Mouse (Mus musculus) kidney, postnatal 10 days (tissue): ENCODE data around the gene Cd9.
A peak's percentile ranks its signal among the peaks of the same experiment; 100 is the strongest.

Experiments used
- DNase-seq: peaks from one replicate; pipeline ENCODE4 v3.0.0; 2021; ENCODE audit warnings: mixed read lengths

The Cd9 gene

DNA sequence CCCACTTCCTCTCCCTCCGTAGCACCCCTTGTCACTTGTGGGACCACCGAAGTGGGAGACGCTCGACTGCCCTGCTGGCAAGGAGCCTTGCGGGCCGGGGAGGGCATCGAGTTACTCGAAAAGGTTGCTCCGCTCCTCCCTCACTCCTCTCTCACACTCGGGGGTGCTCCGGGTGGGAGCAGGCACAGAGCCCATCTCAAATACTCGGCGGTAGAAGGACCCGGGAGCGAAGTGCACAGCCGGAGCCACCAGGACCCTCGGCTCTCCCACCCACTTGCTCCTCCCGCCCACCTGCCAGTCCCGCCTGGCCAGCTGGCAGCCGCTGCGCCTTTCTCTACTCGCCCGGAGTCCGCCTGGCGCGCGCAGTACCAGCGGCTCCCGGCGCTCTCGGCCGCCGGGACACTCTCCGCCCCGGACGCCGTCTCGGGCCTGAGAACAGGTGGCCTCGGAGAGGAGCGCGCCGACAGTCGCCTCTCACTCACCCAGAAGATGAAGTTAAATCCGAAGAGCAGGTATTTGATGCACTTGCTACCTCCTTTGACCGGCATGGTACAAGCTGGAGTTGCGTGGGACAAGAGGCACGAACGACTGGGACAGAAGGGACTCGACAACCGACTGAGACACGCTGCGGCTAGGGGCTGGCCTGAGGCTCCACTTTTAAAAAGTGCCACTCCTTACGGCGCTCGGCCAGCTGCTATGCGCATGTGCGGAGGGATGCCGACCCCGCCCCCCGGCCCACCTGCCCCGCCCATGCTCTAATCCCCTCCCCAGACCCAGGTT lies at the start of gene Cd9:
Gene Cd9, minus strand, starts transcription at position 700 of the 780 bp plus-strand sequence.
- peak; percentile 90 for DNase-seq

DNA sequence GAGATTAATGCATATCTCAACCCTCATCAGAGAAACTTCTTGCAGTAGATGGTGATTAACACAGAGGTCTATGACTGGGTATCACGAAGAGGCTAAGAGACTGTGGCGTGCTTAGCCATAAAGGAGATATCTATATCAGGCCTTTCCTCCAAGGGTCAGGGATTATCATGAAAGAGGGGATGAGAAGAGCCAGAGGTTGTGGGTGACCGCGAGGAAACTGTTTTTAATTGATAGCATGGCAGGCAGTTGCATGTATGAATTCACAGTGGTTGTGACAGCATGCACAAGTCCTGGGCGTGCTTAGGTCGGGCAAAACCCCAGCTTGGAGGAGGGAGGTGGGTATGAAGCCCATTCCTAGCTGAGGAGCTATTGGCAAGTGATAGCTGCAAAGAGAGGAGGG lies 46.7 kb upstream of the Cd9 start:
- DNase-seq: no peak

DNA sequence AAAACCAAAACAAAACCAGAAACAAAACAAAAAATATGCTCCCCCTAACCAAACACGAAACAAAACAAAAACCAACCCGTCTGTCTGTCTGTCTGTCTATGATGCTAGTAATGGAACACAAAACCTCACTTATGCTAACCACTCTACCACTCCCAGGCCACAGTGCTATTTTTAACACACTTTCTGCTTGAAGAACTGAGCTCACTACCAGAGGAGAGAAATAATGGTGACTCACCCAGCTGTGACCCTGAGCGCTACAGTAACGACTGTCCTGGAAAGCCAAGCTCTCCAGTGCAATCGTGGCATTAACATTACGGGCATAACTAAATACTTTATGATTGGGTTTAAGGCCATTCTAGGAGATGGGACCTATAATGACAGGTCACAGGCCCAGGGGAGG lies 46.2 kb upstream of the Cd9 start:
- DNase-seq: no peak

DNA sequence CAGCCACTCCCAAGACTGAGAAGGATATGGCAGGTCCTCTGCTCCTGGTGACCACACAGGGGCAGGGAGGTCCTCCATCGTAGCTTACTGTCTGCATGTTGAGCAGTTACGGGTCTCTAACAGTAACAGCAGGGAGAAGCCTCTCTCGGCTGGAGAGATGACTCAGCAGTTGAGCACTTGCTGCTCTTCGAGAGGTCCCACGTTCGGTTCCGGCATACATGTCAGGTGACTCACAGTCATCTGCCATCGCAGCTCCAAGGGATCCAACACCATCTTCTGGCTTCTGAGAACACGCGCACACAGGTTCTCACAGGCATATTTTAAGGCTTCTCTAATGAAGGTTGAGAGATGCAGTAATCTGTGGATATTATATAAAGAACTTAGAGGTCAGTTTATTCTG lies 45.6 kb upstream of the Cd9 start:
- DNase-seq: no peak

DNA sequence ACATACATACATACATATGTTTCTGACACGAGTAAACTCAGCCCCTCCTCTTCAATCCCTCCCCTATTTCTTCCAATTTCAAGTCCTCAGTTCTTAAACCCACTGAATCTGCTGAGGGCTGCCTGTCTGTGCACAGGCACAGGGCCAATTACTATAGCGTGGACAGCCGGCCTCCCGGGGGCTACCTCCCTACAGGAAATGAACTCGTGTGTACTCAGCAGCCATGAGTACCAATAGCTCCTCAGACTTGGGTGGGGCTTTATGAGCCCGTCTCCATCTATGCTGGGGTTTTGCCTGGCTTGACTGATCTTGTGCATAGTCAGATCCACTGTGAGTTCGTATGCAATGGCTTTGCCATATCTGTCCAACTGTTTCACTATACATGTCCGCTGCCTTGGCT lies 44.8 kb upstream of the Cd9 start:
- DNase-seq: no peak

DNA sequence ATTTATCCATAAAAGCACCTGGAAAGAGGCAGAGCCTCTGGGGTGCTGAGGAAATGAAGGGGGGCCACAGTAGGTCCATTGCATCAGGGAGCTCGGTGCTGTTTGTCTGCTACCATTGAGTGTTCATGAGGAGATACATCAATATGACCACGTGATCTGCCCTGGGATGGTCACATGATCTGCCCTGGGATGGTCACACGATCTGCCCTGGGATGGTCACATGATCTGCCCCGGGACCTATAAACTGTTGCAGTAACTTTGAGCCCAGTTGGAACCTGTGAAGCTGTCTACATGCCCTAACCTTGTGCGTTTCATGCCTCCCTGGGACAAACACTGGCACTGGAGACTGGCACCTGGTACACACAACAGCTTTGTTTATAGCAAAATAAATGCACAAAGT lies 43.9 kb upstream of the Cd9 start:
- no peak for DNase-seq

DNA sequence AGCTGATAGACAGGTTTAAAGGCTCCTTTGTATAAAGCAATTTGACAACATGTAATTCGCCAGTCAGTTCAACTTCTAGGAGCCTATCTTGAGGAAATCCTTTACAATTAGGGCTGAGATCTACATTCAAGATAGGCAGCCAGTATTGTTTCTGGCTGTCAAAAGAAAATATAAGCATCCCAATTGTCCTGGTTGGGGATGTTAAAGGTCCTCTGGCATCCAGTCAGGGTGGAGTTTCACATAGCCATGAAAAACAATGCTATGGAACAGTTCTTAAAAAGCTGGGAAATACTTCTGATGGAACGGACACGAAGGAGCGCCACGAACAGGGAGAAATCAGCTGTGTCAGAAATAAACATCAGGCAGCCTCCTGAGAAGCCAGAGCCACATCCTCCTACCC lies 40.4 kb upstream of the Cd9 start:
- no peak for DNase-seq

DNA sequence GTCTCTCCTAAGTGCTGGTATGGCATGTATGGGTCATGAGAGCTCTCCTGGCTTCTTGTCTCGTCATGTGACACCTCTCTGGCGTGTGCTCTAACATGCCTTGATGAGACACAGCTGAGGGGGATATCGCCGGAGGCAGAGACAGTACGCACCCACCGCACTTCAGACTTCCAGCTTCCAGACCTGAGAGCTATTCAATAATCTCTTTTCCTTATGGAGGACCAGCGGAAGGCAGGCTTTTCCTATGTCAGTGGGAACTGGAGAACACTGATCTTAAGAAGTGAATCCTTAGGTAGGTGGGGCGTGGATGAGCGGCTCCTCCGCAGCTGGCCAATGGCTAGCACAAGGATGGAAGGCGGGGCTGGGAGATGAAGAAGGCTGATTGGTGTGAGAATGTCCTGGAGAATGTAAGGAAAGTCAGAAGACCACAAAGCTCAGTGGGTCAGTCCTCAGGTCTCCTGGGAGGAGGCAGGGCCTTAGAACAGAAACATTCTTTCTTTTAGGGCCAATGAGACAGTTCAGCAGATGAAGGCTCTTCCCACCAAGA lies 38.6 kb upstream of the Cd9 start:
- DNase-seq: no peak

DNA sequence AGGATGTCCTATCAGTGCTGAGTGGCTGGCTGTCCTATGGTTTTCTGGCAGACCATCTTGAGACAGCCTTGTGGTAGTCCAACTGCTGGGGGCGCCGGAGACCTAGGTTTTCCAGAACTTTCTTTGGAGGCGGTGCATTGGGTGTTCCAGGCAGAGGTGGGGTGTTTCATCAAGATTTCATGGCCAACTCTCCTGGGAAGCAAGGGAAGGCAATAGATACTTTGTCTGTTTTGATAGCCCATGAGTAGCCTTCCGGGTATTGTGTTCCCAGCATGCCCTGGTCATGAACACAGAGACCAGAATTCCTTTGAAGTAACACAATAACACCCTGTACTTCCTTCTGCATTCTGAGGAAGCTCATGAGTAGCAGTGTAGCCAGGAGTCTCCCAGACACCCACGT lies 34.9 kb upstream of the Cd9 start:
- DNase-seq: peak; percentile 31

DNA sequence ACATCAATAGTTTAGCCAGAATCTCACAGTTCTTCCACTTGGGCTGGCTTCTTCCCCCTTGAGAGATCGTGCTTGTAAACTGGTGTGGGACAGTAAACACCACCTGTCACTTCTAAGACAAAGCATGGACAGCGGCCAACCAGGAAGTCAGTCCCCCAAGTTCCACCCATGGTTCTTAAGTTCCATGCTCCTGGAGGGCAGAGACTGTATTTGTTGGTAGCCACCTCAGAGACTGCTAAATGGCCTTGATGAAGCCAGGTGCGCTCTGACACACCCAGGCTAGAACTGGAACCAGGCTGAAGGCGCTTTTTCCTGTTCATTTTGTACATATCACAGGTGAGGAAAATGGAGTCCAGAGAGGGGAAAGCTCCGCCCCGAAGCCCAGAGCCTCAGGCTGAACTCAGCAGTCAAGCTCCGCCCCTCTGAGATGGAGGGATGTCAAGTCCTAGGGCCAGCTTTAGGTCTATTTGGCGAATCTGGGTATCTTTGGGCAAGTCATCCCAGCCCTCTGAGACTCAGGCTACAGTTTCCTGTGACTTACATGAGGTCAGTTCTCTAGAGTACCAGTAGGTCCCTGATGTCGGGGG lies 34.1 kb upstream of the Cd9 start:
- no peak for DNase-seq

DNA sequence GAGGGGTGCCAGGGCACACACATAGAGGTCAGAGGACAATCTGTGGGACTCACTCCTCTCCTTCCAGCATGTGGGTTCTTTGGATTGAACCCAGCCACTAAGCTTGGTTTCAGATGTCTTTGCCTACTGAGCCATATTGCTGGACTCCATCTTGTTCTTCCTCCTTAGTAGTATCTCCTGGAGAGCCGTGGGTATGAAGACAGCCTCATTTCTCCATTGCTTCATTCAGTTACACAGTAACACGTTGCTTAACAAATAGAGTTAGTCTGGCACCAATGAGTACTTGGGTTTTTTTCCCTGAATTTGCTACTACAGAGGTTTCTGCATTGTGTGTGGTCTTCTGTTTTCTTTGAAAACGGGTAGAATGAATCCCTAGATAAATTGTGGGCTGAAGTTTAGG lies 31.5 kb upstream of the Cd9 start:
- DNase-seq: no peak

DNA sequence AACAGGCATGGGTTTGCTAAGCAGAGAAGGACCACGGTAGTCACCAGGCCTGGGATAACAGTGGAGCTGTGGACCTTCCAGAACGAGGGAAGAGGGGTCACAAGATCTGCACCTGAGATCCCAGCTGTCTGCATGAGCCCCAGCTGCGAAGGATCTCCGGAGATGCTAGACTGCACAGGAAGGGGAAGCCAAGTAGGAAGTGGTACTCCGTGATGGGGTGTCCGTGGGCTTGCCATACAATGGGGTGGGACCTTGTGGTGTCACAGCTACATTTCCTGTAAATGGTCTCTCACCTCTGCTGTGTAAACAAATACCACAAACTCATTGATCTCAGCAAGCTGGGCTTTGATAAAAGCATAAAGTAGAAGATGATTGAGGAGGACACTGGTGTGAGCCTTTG lies 29.4 kb upstream of the Cd9 start:
- DNase-seq: no peak

DNA sequence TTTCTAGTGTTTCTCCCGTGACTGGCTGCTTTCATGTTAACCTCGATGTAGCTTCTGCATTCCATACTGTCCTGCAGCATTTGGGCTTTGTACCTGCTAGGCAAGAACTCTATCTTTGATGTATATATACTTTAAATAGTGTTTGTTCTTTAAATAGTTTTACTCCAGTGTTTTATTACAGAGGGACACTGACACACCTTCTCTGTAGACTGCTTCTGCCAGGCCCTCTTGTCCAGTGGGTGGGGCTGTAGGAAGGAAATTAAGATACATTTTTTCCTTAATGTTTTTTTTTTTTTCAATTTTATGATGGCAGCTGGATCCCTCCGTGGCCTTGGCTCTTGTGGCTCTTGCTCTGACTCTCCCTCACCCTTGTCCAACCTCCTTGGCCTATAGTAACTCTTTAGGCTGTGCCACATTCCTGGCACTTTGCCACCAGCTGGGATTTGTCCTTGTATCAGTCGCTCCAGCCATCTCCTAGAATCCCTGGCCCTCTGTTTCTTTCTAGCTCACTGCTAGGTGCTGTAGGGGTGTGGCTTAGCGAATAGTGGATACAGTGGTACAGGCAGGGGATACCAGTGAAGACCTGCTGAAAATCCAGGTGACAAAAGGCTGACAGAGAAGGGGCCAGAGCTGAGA lies 27.1 kb upstream of the Cd9 start:
- peak; percentile 59 for DNase-seq

DNA sequence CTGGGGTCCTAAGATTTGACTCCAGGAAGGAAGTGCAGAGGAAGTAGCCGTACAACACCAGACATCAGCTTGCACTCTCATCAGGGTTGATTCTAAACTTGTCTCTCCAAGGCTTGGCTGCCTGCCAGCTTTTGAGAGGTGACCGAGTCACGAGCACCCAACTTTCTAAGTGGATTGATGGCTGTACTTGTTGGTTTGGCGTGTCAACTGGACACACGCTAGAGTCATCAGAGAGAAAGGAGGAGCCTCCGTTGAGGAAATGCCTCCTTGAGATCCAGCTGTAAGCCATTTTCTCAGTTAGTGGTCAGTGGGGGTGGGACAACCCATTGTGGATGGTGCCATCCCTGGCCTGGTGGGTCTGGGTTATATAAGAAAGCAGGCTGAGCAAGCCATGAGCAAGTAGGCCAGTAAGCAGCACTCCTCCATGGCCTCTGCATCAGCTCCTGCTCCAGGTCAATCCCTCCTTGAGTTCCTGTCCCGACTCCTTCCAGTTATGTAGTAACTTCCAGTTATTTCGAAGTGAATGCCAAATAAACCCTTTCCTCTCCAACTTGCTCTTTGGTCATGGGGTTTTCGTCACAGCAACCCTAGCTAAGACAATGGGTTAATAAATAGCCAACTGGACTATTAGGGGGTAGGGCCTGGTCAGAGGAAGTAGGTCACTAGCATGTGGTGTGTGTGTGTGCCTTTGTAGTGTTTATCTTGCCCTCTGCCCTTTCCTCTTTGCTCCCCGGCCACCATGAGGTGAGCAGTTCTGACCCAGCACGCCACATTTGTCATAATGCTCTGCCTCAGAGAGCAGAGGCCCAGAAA lies 21.1 kb upstream of the Cd9 start:
- DNase-seq: peak; percentile 84

DNA sequence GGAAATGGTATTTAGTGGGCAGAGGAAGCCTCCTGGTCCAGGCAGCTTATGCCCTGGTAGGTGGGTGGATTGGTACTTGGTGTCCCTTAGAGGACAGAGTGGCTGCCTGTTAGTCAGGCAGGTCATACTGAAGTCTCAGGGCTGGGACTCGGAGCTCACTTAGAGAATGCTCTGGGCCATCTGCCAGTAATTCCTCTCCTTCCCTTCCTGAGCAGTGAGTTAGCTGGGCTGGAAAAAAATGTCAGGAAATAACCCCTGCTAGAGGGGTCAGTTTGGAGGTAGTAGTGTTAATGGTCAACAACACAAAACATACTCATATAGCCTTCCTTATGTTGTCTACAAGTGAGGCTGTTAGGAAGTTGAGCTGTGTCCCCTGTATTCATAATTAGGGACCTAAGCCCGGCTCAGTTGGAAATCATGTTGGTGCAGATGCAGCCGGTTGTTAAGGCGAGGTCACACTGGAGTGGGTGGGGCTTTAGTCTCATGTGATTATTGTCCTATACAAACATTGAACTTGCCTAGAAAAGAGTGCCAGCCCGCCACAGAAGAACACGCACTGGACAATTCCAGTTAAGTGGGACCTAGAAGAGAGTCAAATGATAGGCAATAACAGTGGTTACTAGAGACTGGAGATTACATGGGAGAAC lies 18.5 kb upstream of the Cd9 start:
- DNase-seq: peak; percentile 77

DNA sequence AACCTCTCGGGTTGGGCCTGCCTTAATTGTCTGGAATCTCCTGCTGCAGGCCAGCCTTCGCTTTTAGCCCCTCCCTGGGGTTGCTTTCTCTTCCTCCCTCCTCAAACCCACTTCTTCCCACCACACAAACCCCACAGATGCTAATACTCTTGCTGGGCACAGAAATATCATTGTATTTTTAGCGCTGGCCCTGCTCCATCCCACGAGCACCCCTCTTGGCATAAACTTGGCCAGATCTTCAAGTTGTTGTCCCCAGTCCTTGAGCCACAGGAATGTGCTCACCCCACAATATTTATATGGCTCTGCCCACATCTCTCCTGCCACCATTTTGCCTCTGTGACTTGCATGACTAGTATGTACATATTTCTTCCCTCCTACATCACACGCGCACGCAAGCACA lies 16.6 kb upstream of the Cd9 start:
- no peak for DNase-seq

DNA sequence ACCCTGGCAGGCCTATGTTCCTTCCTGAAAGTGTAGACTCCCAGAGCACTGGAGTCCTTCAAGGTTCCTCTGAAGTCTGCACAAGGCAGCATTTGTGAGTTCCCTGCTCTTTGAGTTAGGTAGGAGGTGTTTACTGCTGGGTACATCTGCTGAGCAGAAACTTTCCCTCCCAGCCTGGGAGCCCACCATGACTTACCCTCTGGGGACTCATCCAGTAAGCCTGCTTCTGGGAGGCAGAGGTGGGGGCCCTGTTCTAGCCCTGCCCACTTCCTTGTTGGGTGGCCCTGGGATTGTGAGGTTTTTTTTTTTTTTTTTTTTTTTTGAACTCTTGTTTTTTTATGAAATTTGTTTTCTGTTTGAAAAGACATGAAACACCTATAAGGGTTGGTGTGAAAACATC lies 16.1 kb upstream of the Cd9 start:
- no peak for DNase-seq

DNA sequence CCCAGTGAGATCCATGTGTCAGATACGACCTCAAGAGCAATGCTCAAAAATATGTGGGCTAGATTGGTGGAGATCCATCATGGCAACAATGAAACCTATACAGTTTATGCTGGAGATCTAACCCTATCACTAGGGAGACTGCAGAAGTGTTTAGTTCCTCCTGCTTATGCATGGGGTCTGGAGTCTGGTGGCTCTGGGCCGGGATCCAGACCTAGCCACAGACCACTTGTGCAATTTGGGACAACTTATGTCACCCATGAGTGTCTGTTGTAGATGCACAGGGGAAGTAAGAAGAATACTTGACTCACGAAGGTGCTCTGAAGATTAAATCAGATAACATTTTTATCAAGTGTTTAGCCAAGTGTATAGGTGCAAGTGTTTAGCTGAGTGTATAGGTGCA lies 15.2 kb upstream of the Cd9 start:
- no peak for DNase-seq

DNA sequence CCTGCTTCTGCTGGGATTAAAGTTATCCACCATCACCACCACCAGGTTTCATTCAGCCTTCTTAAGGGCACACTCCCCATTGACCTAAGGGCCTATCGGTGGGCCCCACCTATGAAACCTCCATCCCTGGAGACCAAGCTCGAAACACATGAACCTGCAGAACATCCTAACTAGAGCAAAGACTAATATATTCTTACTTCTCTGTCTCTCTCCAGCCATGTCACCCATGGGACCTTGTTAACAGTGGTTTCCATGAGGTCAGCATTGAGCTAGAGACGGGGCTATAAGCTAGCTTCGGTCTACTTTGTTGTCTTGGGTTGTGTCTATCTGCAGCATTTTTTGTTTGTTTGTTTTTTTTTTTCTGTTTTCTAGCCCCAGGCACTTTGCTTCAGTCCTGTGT lies 11.8 kb upstream of the Cd9 start:
- no peak for DNase-seq

DNA sequence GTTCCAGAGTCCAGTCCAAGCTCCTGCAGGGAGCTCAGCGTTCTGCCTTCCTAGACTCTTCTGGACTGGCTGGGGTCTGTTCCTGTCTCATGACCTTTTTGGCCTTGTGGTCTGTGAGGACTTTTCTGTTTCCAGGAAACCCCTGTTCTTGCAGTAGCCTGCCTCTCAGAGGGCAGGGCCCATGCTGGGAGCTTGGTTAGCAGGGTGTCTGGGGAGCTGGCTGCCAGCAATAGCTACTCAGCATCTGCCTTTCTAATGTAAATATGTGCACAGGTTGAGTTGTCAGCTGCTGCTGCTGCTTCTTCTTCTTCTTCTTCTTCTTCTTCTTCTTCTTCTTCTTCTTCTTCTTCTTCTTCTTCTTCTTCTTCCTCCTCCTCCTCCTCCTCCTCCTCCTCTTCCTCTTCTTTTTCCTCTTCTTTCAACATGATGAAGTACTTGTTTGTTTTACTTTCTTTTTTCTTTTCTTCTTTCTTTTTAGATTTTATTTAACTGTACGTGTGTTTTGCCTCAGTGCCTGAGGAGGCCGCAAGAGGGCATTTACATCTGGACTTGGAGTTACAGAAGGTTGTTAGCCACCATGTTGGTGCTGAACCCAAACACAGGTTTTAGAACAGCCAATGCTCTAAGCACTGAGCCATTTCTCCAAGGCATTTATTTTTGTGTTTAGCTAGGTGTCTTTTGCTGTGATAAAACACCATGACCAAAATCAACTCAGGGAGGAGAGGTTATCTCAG lies 10.2 kb upstream of the Cd9 start:
- no peak for DNase-seq

DNA sequence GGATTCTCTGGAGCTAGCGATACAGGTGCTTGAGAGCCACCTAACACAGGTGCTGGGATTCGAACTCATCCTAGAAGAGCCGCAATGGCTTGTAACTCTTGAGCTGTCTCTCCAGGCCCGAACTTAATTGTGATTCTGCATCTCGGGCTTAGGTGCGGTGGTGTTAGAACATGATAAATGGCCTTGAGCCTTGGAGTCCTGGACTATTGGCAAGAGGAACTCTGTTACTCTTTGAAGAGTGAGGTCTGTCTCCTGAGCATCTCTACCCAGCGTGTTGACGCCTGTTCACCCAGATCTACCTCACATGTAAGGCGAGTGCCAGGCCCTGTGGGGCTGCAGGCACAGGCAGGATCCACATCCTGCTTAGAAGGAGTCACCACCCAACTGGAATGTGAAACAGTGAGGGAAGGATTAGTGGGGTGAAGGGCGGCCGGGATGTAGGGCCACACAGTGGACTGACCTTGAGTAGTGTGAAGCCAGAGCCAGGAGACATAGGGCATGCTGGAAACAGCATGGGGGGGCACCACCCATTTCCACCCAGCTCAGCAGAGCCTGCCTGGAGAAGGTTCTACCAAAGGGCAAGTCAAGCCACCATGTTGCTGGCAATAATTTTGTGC lies 8.7 kb upstream of the Cd9 start:
- DNase-seq: no peak

DNA sequence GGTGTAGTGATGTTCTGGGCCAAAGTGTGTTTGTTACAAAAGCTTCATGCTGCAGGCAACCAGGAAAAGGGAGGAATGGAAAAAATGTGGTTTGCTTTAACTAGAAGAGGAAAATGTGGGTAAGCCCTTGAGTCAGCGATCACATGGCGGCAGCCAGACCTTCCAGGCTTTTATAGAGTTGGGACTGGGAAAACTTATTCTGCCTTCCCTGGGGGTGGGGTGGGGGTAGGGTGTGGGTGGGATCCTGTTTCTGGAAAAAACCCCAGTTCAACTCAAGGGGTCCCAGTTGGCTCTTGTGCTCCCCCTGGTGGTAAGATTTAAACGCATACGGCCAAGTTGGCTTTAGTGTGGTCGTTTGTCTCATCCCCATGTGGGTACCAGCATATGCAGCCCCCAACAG lies 3.5 kb upstream of the Cd9 start:
- peak; percentile 48 for DNase-seq
